Mouse (Mus musculus) erythroblast, embryonic 14.5 days (primary cell): ENCODE results near the gene Coro7.

Experiments used
- GATA1 ChIP-seq: IDR thresholded peaks from 2 replicates; pipeline ENCODE4 v1.6.1; 2012; ENCODE audit warnings: low read length, inconsistent platforms, mixed read lengths
- TAL1 ChIP-seq: IDR thresholded peaks from 3 replicates; pipeline ENCODE4 v1.6.1; 2012; ENCODE audit warnings: low read length, inconsistent platforms, mixed read lengths

GRCm38 (mm10) chr16:4676836-4677235, 2.7 kb downstream of the Coro7 start:
- TF ChIP-seq TAL1 (no peak), GATA1 (no peak)
